Comparison of ENCODE assay signal across 26 mouse cellular contexts in genomic region chr15:93494700-93495099, GRCm38 (mm10).
A peak's percentile ranks its signal among the peaks of the same experiment; 100 is the strongest.
DNase-seq lines count a peak whose midpoint lies in the region; ATAC-seq and TF ChIP-seq lines count a peak whose summit lies in the region.
"Had no signal": no experiment of that assay in that cellular context is flagged by ENCODE, and none has a peak within 500 bp of the region (broad histone marks: within the 10 kb centered on the region; RNA-seq: fewer than 3 reads in every experiment).

No protein-coding gene starts in this region.

- intact Hi-C loops in heart, postnatal 10 days (cut with DNase I) = no loop called here

- H3K4me2 ChIP-seq in embryonic facial prominence, embryonic 13.5 days = no peak overlapping the region
- H3K4me2 ChIP-seq in liver, postnatal 0 days (ENCODE audit: low read depth, low read length) = no peak overlapping the region
- H3K4me2 ChIP-seq: embryonic facial prominence, embryonic 12.5 days; forebrain, embryonic 12.5 days; heart, embryonic 15.5 days; intestine, embryonic 15.5 days; limb, embryonic 12.5 days; liver, embryonic 12.5 days; lung, embryonic 15.5 days; neural tube, embryonic 12.5 days had no signal

- H3K9ac ChIP-seq in embryonic facial prominence, embryonic 13.5 days = no peak overlapping the region
- H3K9ac ChIP-seq in liver, postnatal 0 days (replicated peaks) = no peak overlapping the region
- H3K9ac ChIP-seq: embryonic facial prominence, embryonic 12.5 days; forebrain, embryonic 12.5 days; heart, embryonic 15.5 days; intestine, embryonic 15.5 days; limb, embryonic 12.5 days; liver, embryonic 12.5 days; lung, embryonic 15.5 days; neural tube, embryonic 12.5 days had no signal

- no peaks in the 10 kb centered on the region for H3K9me3 ChIP-seq in embryonic facial prominence, embryonic 13.5 days
- no peaks in the 10 kb centered on the region for H3K9me3 ChIP-seq in embryonic facial prominence, embryonic 10.5 days
- no peaks in the 10 kb centered on the region for H3K9me3 ChIP-seq in heart, embryonic 10.5 days
- H3K9me3 ChIP-seq in liver, postnatal 0 days (ENCODE audit: low read length) = no peaks in the 10 kb centered on the region
- H3K9me3 ChIP-seq: embryonic facial prominence, embryonic 12.5 days; forebrain, embryonic 12.5 days; heart, embryonic 15.5 days; hindbrain, embryonic 10.5 days; intestine, embryonic 15.5 days; limb, embryonic 12.5 days; liver, embryonic 12.5 days; lung, embryonic 15.5 days; neural tube, embryonic 12.5 days had no signal

- H3K27ac ChIP-seq in embryonic facial prominence, embryonic 13.5 days = no peak overlapping the region
- H3K27ac ChIP-seq in embryonic facial prominence, embryonic 10.5 days (replicated peaks) = no peak overlapping the region
- H3K27ac ChIP-seq in heart, embryonic 10.5 days = no peak overlapping the region
- H3K27ac ChIP-seq in liver, postnatal 0 days (ENCODE audit: low read depth) = peak overlapping the region; percentile 0; the same call in 1 of the 2 replicates
- H3K27ac ChIP-seq: embryonic facial prominence, embryonic 12.5 days; forebrain, embryonic 12.5 days; heart, embryonic 15.5 days; hindbrain, embryonic 10.5 days; intestine, embryonic 15.5 days; limb, embryonic 12.5 days; liver, embryonic 12.5 days; lung, embryonic 15.5 days; neural tube, embryonic 12.5 days had no signal

- H3K4me3 ChIP-seq in embryonic facial prominence, embryonic 13.5 days = no peak overlapping the region
- no peak overlapping the region for H3K4me3 ChIP-seq in embryonic facial prominence, embryonic 10.5 days
- no peak overlapping the region for H3K4me3 ChIP-seq in heart, embryonic 10.5 days
- no peak overlapping the region for H3K4me3 ChIP-seq in liver, postnatal 0 days (ENCODE audit: low read depth, low read length)
- H3K4me3 ChIP-seq: embryonic facial prominence, embryonic 12.5 days; erythroblast, embryonic 14.5 days; forebrain, embryonic 12.5 days; heart, embryonic 15.5 days; hindbrain, embryonic 10.5 days; intestine, embryonic 15.5 days; limb, embryonic 12.5 days; liver, embryonic 12.5 days; lung, embryonic 15.5 days; neural tube, embryonic 12.5 days had no signal

- WGBS in embryonic facial prominence, embryonic 13.5 days = 89% methylated on average over 7 of the region's 7 CpGs
- WGBS in embryonic facial prominence, embryonic 10.5 days = 91% methylated on average over 7 of the region's 7 CpGs
- 80% methylated on average over 7 of the region's 7 CpGs for WGBS in heart, embryonic 10.5 days
- WGBS in liver, postnatal 0 days (ENCODE audit: insufficient replicate concordance) = 72% methylated on average over 7 of the region's 7 CpGs

- 0 out of 2 replicates have a peak, but pooled peaks have one; percentile 26 for ATAC-seq in embryonic facial prominence, embryonic 13.5 days (ENCODE audit: insufficient number of reproducible peaks, insufficient read depth, low FRiP score, low TSS enrichment, low read depth)
- no peak for ATAC-seq in liver, postnatal 0 days
- ATAC-seq: hindbrain, embryonic 16.5 days; intestine, embryonic 15.5 days; liver, embryonic 12.5 days had no signal

- no peaks in the 10 kb centered on the region for H3K27me3 ChIP-seq in embryonic facial prominence, embryonic 13.5 days
- no peaks in the 10 kb centered on the region for H3K27me3 ChIP-seq in embryonic facial prominence, embryonic 10.5 days (replicated peaks; ENCODE audit: low read depth, poor library complexity, severe bottlenecking)
- no peaks in the 10 kb centered on the region for H3K27me3 ChIP-seq in heart, embryonic 10.5 days (ENCODE audit: insufficient read depth, poor library complexity, severe bottlenecking)
- no peaks in the 10 kb centered on the region for H3K27me3 ChIP-seq in liver, postnatal 0 days (ENCODE audit: insufficient read depth, low read length)
- H3K27me3 ChIP-seq: embryonic facial prominence, embryonic 12.5 days; forebrain, embryonic 12.5 days; heart, embryonic 15.5 days; intestine, embryonic 15.5 days; limb, embryonic 12.5 days; liver, embryonic 12.5 days; lung, embryonic 15.5 days; neural tube, embryonic 12.5 days had no signal

- no peak for TF ChIP-seq EP300 in liver, postnatal 0 days (IDR thresholded peaks at IDR 0.05; ENCODE audit: low read depth)

- H3K4me1 ChIP-seq in embryonic facial prominence, embryonic 13.5 days = no peaks in the 10 kb centered on the region
- H3K4me1 ChIP-seq in embryonic facial prominence, embryonic 10.5 days = no peaks in the 10 kb centered on the region
- H3K4me1 ChIP-seq in heart, embryonic 10.5 days = no peaks in the 10 kb centered on the region
- peaks cover 5% of the 10 kb centered on the region for H3K4me1 ChIP-seq in liver, postnatal 0 days (ENCODE audit: insufficient read depth)
- H3K4me1 ChIP-seq: embryonic facial prominence, embryonic 12.5 days; forebrain, embryonic 12.5 days; heart, embryonic 15.5 days; hindbrain, embryonic 10.5 days; intestine, embryonic 15.5 days; limb, embryonic 12.5 days; liver, embryonic 12.5 days; lung, embryonic 15.5 days; neural tube, embryonic 12.5 days had no signal

- TF ChIP-seq CTCF in liver, postnatal 0 days (IDR thresholded peaks at IDR 0.05; ENCODE audit: low read depth) = no peak

- DNase-seq in embryonic facial prominence, embryonic 10.5 days (ENCODE audit: low spot score) = no peak
- peak; percentile 28 for DNase-seq in heart, postnatal 10 days
- no peak for DNase-seq in heart, embryonic 10.5 days (ENCODE audit: low spot score)
- no peak for DNase-seq in liver, postnatal 0 days
- DNase-seq in liver = no peak
- DNase-seq in lung, postnatal 14 days = peak; percentile 37
- no peak for DNase-seq in natural killer cell, adult 2 months (ENCODE audit: low spot score in 2 of 2)
- DNase-seq: adrenal gland, postnatal 14 days; cerebellum, adult 9-11 months; gastrocnemius, postnatal 36 days; midbrain, embryonic 14.5 days; retina, postnatal 1 day; right cerebral cortex, postnatal 25 days; spleen, adult 18-20 months had no signal

- H3K36me3 ChIP-seq in embryonic facial prominence, embryonic 13.5 days = peaks cover 41% of the 10 kb centered on the region
- H3K36me3 ChIP-seq in embryonic facial prominence, embryonic 10.5 days (replicated peaks) = peaks cover 71% of the 10 kb centered on the region
- H3K36me3 ChIP-seq in heart, embryonic 10.5 days = peaks cover 22% of the 10 kb centered on the region
- H3K36me3 ChIP-seq in liver, postnatal 0 days (replicated peaks; ENCODE audit: insufficient read depth, low read length) = peaks cover under 1% of the 10 kb centered on the region; the same call in 1 of the 2 replicates

Comparison
In these comparisons a context has a peak if more than half of its experiments do, and no peak if none do; other contexts are left out.
1. DNase-seq: peak in heart, postnatal 10 days (2 of 2) and lung, postnatal 14 days (single experiment); none in embryonic facial prominence, embryonic 10.5 days (single experiment), heart, embryonic 10.5 days (single experiment), liver, postnatal 0 days (single experiment), liver (single experiment) and natural killer cell, adult 2 months (0 of 2).